Mouse (Mus musculus) lung, postnatal 14 days (tissue): ENCODE results near the gene V1rd19.
"Not testable (repeated sequence)": the region's sequence is repeated elsewhere in the genome, so short reads cannot be mapped to it uniquely, and the experiment has no call there.

Experiments used
- DNase-seq: peaks from one replicate; pipeline ENCODE4 v3.0.0; 2021

Gene V1rd19

DNA sequence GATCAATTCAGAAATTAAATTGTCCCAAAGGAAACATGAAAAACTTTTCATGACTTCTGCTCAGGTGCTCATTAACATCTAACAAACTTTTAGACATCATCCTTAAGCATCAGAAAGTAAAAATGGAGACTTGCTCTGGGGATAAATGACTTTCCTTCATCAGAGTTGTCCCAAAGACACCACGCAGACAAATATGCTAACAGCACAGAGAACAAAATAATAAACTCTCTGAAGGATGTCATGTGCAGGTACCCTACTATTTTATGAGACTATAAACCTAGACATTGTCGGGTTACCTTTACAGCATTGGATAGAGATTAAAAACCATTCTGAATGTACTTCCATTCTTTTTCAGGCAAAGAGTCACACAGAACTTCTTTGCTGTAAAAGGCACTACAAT lies at the start of gene V1rd19:
Gene V1rd19, plus strand, starts transcription at position 301 of the 400 bp plus-strand sequence.
- no peak for DNase-seq

DNA sequence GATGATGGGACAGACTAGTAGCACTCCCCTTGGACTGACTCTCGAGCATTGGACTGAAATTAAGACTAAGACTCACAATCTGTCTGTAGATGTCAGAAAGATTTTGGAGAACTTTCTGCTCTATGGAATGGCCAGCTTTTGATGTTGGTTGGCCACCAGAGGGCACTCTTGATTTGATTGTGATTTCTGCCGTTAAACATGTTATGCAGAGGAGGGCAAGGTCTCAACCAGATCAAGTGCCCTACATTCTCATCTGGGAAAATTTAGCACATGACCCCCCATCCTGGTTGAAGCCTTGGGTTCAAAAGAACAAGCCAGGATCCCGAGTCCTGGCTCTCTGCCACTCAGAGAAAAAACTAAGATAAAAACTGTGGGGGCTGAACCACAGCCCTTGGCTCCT lies 33.4 kb upstream of the V1rd19 start:
- DNase-seq: peak; percentile 6

DNA sequence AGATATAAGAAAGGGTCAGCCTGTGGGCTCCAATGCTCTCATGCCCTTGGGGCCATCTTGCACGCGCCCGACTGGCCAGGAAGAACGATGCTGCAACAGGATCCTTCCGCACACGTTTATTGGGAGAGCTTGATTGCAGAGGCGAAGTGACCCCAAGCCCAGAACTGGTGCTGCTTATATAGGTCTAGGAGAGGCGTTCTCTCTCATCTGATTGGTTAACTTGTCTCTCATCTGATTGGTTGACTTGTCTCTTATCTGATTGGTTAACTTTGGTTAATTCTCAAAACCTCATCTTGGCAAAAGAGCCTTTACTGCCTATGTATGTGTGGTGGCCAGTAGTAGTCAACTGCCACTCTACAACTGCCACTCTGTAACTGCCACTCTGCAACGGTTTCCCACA lies 27.2 kb upstream of the V1rd19 start, which contains the start of gene Vmn1r181:
Gene Vmn1r181, plus strand, starts transcription at position 301 of the 400 bp plus-strand sequence.
- not testable (repeated sequence) for DNase-seq

DNA sequence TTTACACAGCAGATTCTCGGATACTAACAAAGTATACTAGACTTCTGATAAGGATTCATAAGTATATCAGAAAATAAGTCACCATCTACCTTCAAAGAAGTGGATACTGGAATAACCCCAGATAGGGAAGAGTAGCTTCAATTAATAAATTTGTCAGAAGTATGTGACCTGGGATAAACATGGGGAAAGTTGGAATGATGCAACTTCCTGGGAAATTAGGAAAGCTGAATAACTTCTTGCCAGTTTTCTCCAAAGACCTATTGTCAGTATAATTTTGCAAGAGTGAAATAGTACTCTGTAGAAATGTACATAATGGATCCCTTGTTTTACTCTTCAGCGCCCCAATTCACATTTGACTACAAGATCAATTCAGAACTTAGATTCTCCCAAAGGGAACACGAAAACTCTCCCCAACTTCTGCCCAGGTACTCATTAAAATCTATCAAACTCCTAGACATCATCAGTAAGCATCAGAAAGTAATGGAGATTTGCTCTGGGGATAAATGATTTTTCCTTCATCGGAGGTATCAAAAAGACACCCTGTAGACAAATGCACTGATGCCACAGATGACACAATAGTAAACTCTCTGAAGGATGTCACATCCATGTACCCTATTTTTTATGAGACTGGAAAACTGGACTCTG lies 51.3 kb downstream of the V1rd19 start, which contains the start of gene Vmn1r183:
Gene Vmn1r183, plus strand, starts transcription at position 595 of the 645 bp plus-strand sequence.
- DNase-seq: no peak
